21 mouse cellular contexts compared by ENCODE assay signal in the genomic region with DNA sequence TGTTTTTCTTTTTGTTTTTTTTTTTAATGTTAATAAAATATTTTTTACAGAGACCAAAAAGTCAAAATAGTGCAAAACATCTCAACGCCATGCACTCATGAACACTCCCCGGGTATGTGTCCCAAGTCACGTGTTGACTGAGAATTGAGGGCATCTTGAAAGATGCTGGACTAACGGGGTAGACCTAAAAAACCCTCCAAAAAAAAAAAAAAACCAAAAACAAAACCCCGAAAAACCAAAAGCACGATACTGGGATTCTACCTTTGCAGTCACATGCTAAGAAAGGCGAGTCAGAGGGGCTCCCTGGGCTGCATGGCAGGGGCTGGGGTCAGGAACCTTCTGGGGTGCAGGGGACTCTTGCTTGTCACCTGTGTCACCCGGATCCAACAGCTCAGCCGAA. TPM values are rescaled to one million over a fixed set of nuclear protein-coding genes. Genes with fewer than 3 reads are reported as not detected.
DNase-seq lines count a peak whose midpoint lies in the region; ATAC-seq and TF ChIP-seq lines count a peak whose summit lies in the region.
"Had no signal": no experiment of that assay in that cellular context is flagged by ENCODE, and none has a peak within 500 bp of the region (broad histone marks: within the 10 kb centered on the region; RNA-seq: fewer than 3 reads in every experiment).

No protein-coding gene starts in this region.

- peaks cover 48% of the 10 kb centered on the region for H3K36me3 ChIP-seq in heart, embryonic 13.5 days
- peaks cover 33% of the 10 kb centered on the region for H3K36me3 ChIP-seq in neural tube, embryonic 15.5 days

- TF ChIP-seq CTCF in layer of hippocampus, adult 2 months (conservative IDR thresholded peaks at IDR 0.05) = no peak

- no peak overlapping the region for H3K4me2 ChIP-seq in heart, embryonic 13.5 days
- H3K4me2 ChIP-seq in neural tube, embryonic 15.5 days = no peak overlapping the region
- H3K4me2 ChIP-seq: embryonic facial prominence, embryonic 12.5 days; limb, embryonic 15.5 days; liver, embryonic 15.5 days; stomach, embryonic 15.5 days had no signal

- 81% methylated on average over 9 of the region's 9 CpGs for WGBS in heart, embryonic 13.5 days
- WGBS in neural tube, embryonic 15.5 days = 88% methylated on average over 9 of the region's 9 CpGs

- no peak for DNase-seq in heart, adult 18-20 months
- no peak for DNase-seq in layer of hippocampus, adult 2 months (ENCODE audit: low spot score in 2 of 2)
- no peak for DNase-seq in layer of hippocampus, adult 11-12 months (ENCODE audit: low spot score)
- no peak for DNase-seq in neural tube, embryonic 10.5 days (ENCODE audit: extremely low spot score, low spot score)
- no peak for DNase-seq in right cerebral cortex, postnatal 25 days
- DNase-seq in adrenal gland, postnatal 10 days = no peak
- DNase-seq: cerebellum, adult 18-20 months; heart, postnatal 10 days; kidney, adult 11 months; left cerebral cortex, postnatal 4 days; midbrain, embryonic 14.5 days; right cerebral cortex, adult 18-20 months; thymus, adult 2 months had no signal

- peaks cover 24% of the 10 kb centered on the region for H3K27me3 ChIP-seq in heart, embryonic 13.5 days (replicated peaks)
- peaks cover 6% of the 10 kb centered on the region for H3K27me3 ChIP-seq in neural tube, embryonic 15.5 days (replicated peaks)

- no peak overlapping the region for H3K9ac ChIP-seq in heart, embryonic 13.5 days
- no peak overlapping the region for H3K9ac ChIP-seq in neural tube, embryonic 15.5 days (replicated peaks)
- H3K9ac ChIP-seq: embryonic facial prominence, embryonic 12.5 days; limb, embryonic 15.5 days; liver, embryonic 15.5 days; stomach, embryonic 15.5 days had no signal

- no peak for ATAC-seq in heart, embryonic 13.5 days (ENCODE audit: extremely low read depth, insufficient number of reproducible peaks, low FRiP score, low TSS enrichment)
- ATAC-seq in neural tube, embryonic 15.5 days (ENCODE audit: low FRiP score) = no peak
- ATAC-seq: forebrain, embryonic 14.5 days had no signal

- peaks cover 23% of the 10 kb centered on the region for H3K9me3 ChIP-seq in heart, embryonic 13.5 days
- no peaks in the 10 kb centered on the region for H3K9me3 ChIP-seq in neural tube, embryonic 15.5 days (replicated peaks)
- H3K9me3 ChIP-seq: stomach, embryonic 15.5 days had no signal

- H3K4me3 ChIP-seq in heart, embryonic 13.5 days = no peak overlapping the region
- H3K4me3 ChIP-seq in layer of hippocampus, adult 2 months = no peak overlapping the region
- no peak overlapping the region for H3K4me3 ChIP-seq in neural tube, embryonic 15.5 days (replicated peaks)
- H3K4me3 ChIP-seq: embryonic facial prominence, embryonic 12.5 days; limb, embryonic 15.5 days; liver, embryonic 15.5 days; myocyte; stomach, embryonic 15.5 days had no signal

- peak overlapping the region; percentile 82 for H3K27ac ChIP-seq in heart, embryonic 13.5 days (replicated peaks)
- peak overlapping the region; percentile 52; the same call in 1 of the 2 replicates for H3K27ac ChIP-seq in layer of hippocampus, adult 2 months
- 0 out of 2 replicates have a peak overlapping the region, but pooled peaks have one; percentile 13 for H3K27ac ChIP-seq in neural tube, embryonic 15.5 days (replicated peaks)

- peaks cover 30% of the 10 kb centered on the region for H3K4me1 ChIP-seq in heart, embryonic 13.5 days
- peaks cover 33% of the 10 kb centered on the region for H3K4me1 ChIP-seq in neural tube, embryonic 15.5 days

RNA-seq across cellular contexts. Expression of gene Colgalt1, which starts 16.0 kb away (rescaled TPM):
- polyA plus RNA-seq in heart, embryonic 13.5 days (2015; fragmentation: Nextera tagmentation; extraction: Ambion mirVana) = 54.8 and 58.3 TPM in 2 replicates
- 10 to 100 TPM; 41.6 to 42.4 TPM for total RNA-seq in heart, adult 18-20 months (2021)
- 10 to 100 TPM; 52.4 to 60.1 TPM for total RNA-seq in layer of hippocampus, adult 2 months (2021)
- 73.4 and 76.9 TPM in 2 replicates for polyA plus RNA-seq in neural tube, embryonic 15.5 days (2015; fragmentation: Nextera tagmentation; extraction: Ambion mirVana)
- 10 to 100 TPM; 56.3 to 58.9 TPM for total RNA-seq in adrenal gland, postnatal 10 days (2021)

RNA-seq across cellular contexts. Expression of gene Fam129c, which starts 29.3 kb away (rescaled TPM):
- 1.2 and 1.8 TPM in 2 replicates for polyA plus RNA-seq in heart, embryonic 13.5 days (2015; fragmentation: Nextera tagmentation; extraction: Ambion mirVana)
- 1 to 10 TPM in 1 of 2 experiments, under 1 TPM in 1; 0.99 to 1.0 TPM for total RNA-seq in heart, adult 18-20 months (2021)
- 1 to 10 TPM; 3.8 TPM for total RNA-seq in layer of hippocampus, adult 2 months (2021)
- polyA plus RNA-seq in neural tube, embryonic 15.5 days (2015; fragmentation: Nextera tagmentation; extraction: Ambion mirVana) = 8.4 and 10.2 TPM in 2 replicates
- total RNA-seq in adrenal gland, postnatal 10 days (2021) = 1 to 10 TPM; 3.9 to 4.2 TPM

RNA-seq across cellular contexts. Expression of gene Pgls, which starts 34.8 kb away (rescaled TPM):
- polyA plus RNA-seq in heart, embryonic 13.5 days (2015; fragmentation: Nextera tagmentation; extraction: Ambion mirVana) = 169 and 172 TPM in 2 replicates
- 10 to 100 TPM; 66.5 to 72.2 TPM for total RNA-seq in heart, adult 18-20 months (2021)
- total RNA-seq in layer of hippocampus, adult 2 months (2021) = 10 to 100 TPM; 27.5 to 34.4 TPM
- 223 and 232 TPM in 2 replicates for polyA plus RNA-seq in neural tube, embryonic 15.5 days (2015; fragmentation: Nextera tagmentation; extraction: Ambion mirVana)
- total RNA-seq in adrenal gland, postnatal 10 days (2021) = 100 to 1,000 TPM; 233 to 245 TPM

RNA-seq across cellular contexts. Expression of gene Unc13a, which starts 44.8 kb away (rescaled TPM):
- 0.39 and 0.40 TPM in 2 replicates for polyA plus RNA-seq in heart, embryonic 13.5 days (2015; fragmentation: Nextera tagmentation; extraction: Ambion mirVana)
- under 1 TPM; 0.55 to 0.87 TPM for total RNA-seq in heart, adult 18-20 months (2021)
- 100 to 1,000 TPM; 263 to 264 TPM for total RNA-seq in layer of hippocampus, adult 2 months (2021)
- 18.1 and 22.2 TPM in 2 replicates for polyA plus RNA-seq in neural tube, embryonic 15.5 days (2015; fragmentation: Nextera tagmentation; extraction: Ambion mirVana)
- total RNA-seq in adrenal gland, postnatal 10 days (2021) = 1 to 10 TPM; 3.8 to 7.1 TPM

RNA-seq across cellular contexts. Expression of gene Jak3, which starts 49.3 kb away (rescaled TPM):
- polyA plus RNA-seq in heart, embryonic 13.5 days (2015; fragmentation: Nextera tagmentation; extraction: Ambion mirVana) = 7.6 and 7.7 TPM in 2 replicates
- total RNA-seq in heart, adult 18-20 months (2021) = 1 to 10 TPM; 7.3 to 8.3 TPM
- total RNA-seq in layer of hippocampus, adult 2 months (2021) = 1 to 10 TPM; 5.3 TPM
- polyA plus RNA-seq in neural tube, embryonic 15.5 days (2015; fragmentation: Nextera tagmentation; extraction: Ambion mirVana) = 7.4 and 11.5 TPM in 2 replicates
- total RNA-seq in adrenal gland, postnatal 10 days (2021) = 10 to 100 TPM; 18.5 to 25.9 TPM

Comparison
In these comparisons a context has a peak if more than half of its experiments do, and no peak if none do; other contexts are left out.
1. H3K27ac ChIP-seq: peak in every context shown above with its lines; median percentile 82 in heart, embryonic 13.5 days; 52 in layer of hippocampus, adult 2 months; 13 in neural tube, embryonic 15.5 days.